Mouse (Mus musculus) adrenal gland, postnatal 4 days (tissue): ENCODE data around the gene Mdm4. TPM values are rescaled to one million over a fixed set of nuclear protein-coding genes. Genes with fewer than 3 reads are reported as not detected.

Source experiments
- DNase-seq, 2 experiments: peaks; one replicate each; pipeline ENCODE4 v3.0.0; 2021 to 2022; ENCODE audit warnings: low spot score in 2 of 2, mixed read lengths in 2 of 2
- long read RNA-seq, 2 experiments: library from polyadenylated mRNA; stranded (forward); transcript quantifications; one replicate each; pipeline ENCODE4 v2.0.0; 2021
- total RNA-seq, 2 experiments: library from RNA; stranded (reverse); gene quantifications; 2 replicates each; pipeline ENCODE4 v1.2.3; 2021

Mdm4 gene
- 100 to 1,000 TPM; 119 to 122 TPM for total RNA-seq
- long read RNA-seq, experiment 1, partial matches to known transcripts: 1 of 6 reads
- long read RNA-seq, experiment 1, other reads (novel, unspliced or antisense): 3 of 6 reads
- long read RNA-seq, experiment 2, full-length matches to known transcripts: 1 of 6 reads
- long read RNA-seq, experiment 2, partial matches to known transcripts: 0 of 6 reads
- long read RNA-seq, experiment 2, other reads (novel, unspliced or antisense): 5 of 6 reads

DNA sequence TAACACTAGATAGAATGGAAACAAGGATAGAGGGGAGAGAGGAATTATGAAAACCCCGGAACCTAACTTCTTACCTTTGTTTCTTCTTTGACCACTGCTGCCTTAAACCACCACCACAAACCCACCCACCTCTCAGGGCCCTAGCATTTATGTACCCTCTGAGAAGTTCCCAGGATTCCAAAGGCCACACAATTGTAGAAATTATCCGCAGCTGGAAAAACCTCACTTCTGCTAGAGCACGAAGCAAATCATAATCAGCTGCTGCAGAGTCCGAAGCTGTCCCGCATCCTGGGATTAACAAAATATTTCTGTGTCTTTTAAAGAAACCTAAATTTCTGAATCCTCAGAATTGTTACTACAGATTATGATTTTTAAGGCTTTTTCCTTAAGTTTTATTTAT lies at the start of gene Mdm4:
Mdm4 (minus strand) TSS at position 101 of the 400 bp plus-strand sequence.
- no peak for DNase-seq

DNA sequence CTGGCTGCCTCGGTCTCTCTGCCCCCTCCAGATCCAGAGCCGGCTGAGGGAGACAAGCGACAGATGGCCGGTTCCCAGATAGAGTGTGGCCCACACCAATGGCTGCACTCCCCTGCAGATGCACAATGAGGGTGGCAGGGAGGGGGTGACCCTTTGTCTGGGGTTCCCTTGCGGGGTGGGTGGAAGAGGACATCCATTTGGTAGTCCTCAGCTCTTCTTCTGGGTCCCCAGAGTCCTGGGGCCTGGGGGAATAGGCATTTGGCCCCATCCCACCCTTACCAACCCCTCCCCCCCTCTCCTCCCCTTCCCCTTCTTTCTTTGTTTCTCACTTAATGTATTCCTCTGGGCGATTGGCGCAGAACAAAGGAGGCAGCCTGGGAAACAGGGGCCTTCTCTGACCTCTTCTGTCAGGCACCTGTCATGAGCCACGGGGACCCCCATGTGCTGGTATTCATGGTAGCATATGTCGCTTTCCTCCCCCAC lies 49.8 kb upstream of the Mdm4 start:
- no peak for DNase-seq

DNA sequence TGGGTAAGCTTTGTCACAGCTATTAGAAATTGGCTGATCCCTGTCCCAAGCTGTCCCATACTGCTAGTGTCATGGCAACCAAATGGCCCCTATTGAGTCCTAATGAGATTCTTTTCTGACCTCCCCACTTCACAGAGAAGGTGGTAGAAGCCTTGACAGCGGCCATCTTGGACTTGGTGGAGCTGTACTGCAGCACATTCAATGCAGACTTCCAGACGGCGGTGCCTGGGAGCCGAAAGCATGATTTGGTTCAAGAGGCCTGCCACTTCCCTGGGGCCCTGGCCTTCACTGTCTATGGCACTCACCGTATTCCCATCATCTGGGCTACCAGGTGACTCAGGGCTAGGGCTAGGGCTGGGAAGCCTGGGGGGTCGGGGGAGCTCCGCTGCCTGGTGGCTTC lies 49.1 kb upstream of the Mdm4 start:
- DNase-seq: no peak

DNA sequence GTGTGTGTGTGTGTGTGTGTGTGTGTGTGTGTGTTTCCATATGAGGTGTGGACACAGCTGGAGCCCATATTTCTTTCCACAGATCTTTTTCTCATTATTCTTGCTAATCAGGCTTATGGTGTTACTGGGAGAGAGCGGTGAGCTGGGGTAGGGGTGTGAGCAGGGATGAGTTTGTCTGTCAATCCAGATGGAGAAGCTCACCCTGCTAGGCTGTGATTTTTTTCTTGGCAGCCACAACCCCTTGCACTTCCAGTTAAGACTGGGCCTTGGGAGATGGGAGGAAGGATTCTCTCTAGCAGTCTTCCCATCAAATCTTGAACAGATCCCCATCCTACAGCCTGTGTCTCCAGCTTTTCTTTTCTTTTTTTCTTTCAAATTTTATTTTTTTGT lies 48.0 kb upstream of the Mdm4 start:
- no peak for DNase-seq

DNA sequence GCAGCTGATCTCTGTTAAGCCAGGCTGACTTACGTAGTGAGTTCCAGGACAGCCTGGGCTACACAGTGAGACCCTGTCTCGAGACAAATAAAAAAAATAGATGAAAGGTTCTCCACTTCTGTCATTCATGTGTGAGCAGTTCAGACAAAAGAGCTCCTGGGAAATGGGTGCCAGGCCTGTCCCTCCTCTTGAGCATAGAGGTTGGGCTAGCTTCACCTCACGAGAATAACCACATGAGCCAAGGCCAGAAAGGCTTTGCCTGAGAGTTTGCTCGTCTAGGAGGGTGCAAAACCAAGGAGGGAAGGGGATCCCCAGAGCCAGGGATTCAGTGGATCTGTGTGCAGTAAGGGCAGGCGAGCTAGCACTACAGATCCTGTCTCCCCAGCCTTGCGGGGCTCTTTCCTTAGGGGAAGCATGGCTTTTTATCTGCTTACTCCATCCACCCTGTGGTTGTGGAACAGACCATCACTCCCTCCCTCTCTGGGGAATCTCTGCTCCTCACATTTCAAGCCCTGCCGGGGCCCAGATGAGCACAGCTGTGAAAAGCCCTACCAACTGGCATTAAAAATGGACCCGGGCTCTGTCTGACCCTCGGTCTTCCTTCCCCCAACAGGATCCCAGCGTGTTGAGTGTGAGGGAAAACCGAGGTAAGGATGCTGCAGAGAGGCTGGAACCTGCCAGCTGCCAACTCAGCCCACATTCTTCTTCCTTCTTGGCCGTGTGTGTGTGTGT lies 47.4 kb upstream of the Mdm4 start:
- DNase-seq: no peak

DNA sequence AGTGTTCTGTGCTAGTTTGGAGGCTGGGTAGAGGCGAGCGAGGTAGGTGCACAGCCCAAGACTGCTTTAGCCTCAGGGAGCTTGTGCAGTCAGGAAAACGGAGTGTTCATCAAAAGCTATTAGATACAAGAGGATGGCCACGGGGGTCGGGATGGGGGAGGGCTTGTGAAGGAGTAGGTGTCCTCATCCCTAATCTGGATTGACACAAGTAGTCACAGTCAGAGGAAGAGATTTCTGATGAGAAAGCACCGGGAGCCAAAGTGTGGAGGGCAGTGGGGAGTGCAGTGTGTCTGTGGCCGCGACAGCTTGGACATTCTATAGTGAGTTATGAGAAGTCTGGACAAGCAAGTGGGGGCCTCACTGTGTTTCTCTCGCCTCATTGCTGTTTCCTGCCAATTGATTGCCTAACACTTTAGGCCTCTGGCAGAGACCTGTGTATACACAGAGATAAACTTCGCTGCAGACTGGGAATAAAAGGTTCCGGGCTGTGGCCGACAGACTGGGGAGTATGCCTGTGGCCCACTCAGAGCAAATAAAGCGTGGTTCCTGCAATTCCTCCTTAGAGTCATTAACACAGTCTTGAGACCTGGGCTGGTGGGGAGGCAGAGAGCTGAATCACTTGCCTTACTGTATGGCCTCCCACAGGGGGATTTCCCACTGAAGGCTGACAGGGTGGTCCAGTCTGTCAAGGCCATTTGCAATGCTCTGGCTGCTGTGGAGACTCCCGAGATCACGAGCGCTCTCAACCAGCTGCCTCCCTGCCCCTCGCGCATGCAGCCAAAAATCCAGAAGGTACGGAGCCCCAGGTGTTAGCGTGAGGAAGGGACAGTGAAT lies 46.5 kb upstream of the Mdm4 start:
- no peak for DNase-seq

DNA sequence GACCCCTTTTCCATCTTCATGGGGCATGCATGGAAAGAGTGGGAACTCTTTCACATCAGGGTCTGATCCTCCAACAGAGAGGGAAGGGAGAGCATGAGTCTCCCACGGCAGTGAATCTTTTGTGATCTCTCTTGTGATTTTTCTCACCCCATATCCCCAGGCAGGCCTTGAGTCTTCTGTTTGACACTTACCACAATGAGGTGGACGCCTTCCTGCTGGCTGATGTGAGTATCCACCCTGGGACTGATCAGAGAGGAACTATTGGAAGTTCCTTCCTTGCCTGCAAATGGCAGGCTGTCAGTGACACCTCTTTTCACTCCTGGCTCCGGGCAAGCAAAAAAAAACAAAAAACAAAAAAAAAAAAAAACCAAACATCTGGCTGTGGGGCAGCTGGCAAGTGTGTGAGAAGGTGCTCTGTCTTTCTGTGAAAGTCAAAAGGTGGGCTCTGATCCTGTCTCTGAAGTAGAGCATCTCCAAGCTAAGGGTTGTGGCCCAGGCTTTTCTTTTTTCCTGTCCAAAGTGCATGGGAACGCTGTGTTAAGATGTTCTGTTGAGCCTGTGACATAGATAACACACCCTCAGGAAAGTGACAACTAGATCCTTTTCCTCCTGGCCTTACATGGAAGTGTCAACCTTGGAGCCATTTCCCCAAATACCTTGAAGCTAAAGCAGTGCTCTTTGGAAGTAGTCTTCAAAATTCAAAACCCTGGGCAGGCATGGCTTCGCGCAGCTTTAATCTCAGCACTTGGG lies 45.5 kb upstream of the Mdm4 start:
- DNase-seq: no peak

DNA sequence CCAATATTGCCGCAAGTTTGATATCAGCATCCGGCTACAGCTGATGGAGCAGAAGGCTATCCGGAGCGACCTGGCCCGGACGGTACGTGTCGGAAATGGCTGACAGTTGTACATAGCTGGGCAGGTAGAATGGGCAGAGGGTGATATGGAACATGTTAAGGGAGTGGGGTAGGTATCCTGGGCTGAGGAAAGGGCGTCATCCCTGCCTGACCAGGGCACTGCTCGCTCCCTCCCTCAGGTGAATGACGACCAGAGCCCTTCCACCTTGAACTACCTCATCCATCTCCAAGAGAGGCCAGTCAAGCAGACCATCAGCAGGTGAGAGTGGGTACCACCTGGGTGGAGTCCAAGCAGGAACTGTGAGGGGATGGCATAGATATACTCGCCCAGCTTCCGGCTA lies 44.2 kb upstream of the Mdm4 start:
- no peak for DNase-seq

DNA sequence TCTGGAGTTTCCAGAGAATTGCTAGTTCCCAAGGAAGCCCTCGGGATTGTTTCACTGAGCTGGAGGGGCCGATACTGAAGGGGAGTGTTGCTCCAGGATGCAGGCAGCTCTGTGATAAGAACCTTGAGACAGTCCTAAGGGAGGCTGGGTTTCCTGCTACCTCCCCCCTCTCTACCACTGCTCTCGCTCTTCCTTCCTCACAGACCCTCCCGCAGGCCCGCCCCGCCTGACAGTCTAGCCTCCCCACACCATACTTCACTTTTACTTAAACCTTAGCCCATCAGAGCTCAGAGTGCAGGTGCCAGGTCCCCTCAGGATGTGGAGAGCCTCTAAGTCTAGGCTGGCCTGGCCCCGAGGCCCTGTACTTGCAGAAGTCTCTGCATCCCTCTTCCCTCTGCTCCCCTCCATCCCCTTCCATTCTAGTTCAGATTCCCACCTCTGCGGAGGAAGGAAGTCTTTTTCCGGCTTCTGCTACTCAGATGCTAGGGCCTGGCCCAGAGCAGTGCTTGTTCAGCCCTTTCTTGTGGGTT lies 43.0 kb upstream of the Mdm4 start:
- DNase-seq: no peak

DNA sequence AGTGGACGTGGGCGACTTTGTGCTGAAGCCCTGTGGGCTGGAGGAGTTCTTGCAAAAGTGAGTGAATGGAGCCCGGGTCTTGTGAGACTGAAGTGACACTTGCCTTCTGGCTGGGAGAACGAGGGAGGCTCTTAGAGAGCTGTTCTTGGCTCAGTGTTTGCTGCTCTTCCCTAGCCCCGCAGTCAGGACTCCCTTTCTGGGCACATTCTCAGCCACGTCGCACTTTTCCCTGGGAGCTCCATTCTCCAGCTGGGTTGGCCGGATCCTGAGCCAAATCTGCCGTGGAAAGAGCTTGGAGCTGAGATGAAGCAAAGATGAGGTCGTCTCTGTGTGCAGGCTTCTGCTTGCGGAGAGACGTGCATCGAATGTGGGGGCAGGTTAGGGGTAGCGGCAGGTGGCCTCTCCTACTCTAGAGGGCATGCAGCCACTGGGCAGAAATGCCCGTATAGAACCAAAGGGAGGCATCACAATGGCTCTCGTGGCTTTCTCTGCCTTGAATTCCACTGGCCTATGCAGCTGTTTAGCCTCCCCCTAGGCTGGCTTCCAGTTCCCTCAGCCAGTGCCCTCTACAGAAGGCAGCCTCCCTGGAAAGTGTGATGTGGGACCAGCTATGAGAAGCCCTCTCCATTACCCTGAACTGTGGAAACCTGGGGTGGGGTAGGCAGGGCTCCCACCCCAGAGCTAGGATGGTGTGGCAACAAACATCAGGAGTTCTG lies 41.5 kb upstream of the Mdm4 start:
- no peak for DNase-seq

DNA sequence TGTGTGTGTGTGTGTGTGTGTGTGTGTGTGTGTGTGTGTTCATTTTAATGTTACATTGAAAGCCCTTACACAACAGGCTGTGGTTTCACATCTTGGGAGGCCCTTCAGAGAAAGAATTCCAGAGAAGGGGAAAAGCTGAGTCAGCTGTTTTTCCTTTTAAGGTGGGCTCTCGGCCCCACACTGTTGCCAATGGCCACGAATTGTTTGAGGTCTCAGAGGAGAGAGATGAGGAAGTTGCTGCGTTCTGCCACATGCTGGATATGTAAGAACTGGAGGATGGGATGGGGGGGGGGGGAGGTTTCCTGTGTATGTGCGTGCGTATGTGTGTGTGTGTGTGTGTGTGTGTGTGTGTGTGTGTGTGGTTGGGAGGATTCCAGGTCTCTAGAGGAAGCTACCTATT lies 39.8 kb upstream of the Mdm4 start:
- DNase-seq: no peak

DNA sequence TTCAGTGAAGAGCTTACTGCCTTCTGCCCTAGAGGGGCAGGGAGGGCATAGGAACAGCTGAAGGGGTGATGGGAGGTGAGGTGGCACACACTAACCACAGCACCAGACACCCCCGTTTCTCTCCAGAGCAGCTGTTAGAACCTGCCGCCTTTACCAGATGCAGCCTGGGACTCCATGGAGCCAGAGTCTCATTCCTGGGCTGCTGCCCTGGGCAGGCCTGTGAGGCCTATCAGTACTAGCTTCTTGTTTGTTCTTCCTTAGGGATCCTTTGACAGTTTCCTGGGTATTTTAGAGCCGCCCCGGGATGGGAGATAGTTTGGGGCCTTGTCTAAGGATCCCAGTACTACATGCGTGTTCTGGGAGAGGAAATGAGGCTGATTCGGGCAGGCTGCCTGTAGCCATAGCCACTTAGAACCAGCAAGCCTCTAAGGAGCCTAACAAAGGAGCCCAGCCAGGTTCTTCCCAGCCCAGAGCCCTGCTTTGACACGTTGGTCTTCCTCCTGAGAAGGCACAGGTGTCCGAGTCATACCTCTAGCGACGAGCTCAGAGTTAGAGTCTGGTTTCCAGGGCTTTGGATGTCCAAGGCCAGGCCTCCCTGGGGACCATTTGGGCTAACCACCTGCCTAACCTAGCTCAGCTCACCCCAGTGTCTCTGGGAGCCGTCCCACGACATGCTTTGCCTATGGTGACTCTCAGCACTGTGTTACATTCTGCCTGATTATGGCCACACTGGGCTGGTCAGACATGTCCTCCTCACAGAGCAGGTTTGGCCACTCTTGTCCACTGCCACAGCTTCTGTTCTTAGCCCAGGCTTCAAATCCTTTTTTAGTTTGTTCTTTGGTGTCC lies 39.1 kb upstream of the Mdm4 start:
- no peak for DNase-seq

DNA sequence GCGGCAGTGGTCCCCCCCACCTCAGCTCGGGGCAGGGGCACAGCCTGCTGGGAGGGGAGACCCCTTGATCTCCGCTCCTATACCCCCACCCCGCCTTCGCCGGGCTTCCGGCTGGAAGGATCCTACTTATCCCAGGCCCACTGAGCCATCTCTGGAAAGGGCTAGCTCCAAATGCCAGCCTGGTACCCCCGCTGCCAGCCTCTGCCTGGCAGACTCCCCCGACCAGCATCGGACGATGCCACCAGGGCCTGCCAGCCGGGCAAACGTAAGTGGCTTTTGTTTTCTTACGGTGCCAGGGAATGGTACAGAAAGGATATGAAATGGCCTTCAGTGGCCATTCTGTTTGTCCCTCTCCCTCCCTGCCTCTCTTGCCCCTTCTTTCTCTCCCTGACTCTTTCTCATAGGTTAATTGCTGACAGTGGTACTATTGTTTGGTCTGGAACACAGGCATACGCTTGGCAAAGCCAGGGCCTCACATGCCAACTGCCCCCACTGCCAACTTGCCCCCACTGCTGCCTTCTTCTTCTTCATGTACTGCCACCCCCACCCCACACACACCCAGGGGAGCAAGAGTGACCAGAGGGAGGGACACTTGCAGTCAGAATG lies 38.4 kb upstream of the Mdm4 start:
- no peak for DNase-seq

DNA sequence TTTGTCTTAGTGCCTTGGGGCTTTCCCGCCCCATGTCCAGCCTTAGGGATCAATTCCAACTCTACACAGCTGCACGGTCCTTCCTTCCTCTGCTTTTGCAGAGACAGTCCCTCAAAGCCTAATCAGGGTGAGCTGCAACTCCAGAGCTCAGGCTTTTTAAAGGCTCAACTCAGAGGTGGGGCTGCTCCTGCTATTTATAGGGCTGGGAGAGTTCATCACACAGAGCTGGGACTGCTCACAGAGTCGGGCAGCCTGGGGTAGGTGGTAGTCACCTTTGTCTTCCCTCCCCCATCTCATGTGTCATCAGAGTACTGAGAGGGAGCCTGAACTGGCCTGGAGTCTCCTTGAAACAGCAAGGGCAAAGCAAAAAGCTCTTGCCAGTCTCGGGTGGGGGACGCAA lies 37.9 kb upstream of the Mdm4 start:
- no peak for DNase-seq

DNA sequence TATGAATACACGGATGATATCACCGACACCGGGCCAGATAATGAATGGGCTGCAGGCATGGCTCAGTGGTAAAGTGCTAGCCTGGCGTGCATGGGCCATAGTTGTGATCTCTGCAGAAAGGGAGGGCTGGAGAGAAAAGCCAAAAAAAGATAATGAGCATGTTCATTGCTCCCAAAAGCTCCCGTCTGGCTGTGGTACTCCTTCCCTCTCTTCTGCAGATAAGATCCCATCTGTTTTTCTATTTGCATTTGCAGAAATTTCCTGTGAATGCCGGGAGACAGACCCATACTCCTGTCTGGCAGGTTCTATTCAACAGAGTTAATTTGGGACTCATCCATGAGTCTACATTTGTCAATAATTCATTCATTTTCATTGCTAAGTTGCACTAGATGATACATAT lies 32.8 kb upstream of the Mdm4 start:
- no peak for DNase-seq

DNA sequence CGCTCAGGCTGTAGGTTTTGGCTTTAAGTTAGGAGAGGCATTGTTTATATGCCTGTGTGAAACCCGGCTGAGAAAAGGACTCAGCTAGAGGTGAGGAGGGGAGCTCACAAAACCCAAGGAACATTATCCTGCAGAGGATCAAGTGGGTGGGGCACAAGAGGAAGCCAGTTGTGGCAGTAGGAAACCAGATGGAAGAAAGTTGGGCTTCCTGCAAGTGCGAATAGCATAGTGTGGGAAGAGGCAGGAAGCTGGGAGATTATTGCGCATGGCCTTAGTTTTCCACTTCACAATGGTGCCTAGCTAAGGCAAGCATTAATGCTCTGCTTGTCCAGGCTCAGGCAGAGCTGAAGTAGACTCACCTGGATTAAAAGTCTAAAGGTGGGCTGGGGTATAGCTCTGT lies 30.3 kb upstream of the Mdm4 start:
- DNase-seq: no peak

DNA sequence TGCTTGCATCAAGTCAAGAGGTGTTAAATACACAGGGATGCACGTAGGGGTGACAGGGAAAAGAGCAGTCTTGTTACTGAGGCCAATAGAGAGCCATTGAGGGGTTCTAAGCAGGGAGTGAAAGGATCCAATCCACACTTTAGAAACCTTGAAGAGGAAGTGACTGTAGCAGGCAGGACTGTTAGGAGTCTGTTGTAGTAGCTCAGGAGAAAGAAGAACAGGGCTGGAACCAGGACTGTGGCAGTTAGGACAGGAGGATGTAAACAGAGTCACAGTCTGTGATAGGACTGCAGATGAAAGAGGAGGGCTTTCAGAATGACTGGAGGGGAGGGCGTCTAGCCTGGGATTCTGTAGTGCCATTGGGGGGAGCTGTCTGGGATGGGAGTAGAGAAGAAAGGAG lies 29.2 kb upstream of the Mdm4 start:
- DNase-seq: no peak

DNA sequence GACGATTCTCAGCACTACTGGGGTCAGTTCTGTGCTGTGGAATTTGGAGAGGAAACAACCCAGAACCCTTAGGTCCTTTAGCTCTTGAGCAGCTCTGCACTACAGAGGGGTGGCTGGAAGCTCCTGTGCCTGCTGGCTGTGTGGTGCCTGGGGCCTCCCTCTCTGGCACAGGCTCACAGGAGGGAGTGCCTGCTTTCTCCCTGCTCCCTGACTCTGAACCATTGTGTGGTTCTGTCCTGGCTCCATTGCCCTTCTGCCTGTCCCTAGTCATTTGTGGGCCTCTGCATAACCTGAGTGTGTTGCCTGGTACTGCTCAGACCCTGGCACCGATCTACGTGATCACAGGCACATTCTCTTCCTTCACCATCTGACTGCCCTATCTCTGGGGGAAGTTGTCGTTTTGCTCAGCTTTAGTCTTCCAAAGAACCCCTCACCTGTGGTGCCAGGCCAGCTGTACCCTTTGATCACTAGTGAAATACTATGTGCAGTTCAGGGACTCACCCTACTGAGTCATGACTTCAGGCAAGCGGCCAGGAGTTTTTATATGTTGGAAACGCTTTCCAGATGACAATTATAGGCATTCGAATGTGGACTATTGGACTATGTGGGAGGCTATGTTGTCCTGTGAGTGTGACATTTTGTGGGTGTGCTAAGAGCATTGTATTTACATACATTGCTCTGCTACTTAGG lies 27.1 kb upstream of the Mdm4 start:
- peak in 1 of 2 experiments; percentile 24 for DNase-seq

DNA sequence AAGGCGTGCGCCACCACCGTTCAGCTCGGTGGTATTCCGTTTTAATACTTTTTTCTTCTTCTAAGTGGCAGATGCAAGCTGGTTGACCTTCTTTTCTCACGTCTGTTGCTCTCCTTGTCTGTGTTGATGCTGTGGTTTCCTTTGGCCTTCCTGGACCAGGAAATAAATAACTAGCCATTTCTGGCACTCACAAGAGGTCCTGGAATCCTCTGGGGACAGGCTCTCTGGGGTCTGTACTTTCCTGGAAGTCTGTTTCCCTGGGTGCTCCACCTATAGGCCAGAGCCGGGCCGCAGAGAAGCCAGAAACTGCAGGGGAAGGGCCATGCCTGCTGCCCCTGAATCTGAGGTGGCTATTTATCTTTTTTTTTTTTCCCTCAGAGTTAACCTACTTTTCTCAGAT lies 24.0 kb upstream of the Mdm4 start:
- no peak for DNase-seq
